Mouse (Mus musculus) frontal cortex, postnatal 25 days (tissue): ENCODE data around the gene Map4.

Source experiments
- DNase-seq, 2 experiments: peaks; one replicate each; pipeline ENCODE4 v3.0.0; 2022; ENCODE audit warnings: low spot score in 2 of 2

Gene Map4

GRCm38 (mm10) chr9:109931257-109932171 lies at the start of gene Map4:
Gene Map4 (plus strand): TSS chr9:109931460.
- peak; percentile 90 to 94 for DNase-seq

- no peak for DNase-seq
These were observed 45.0 kb upstream of the Map4 start for GRCm38 (mm10) chr9:109886259-109886658.

GRCm38 (mm10) chr9:109887321-109887720 lies 43.9 kb upstream of the Map4 start:
- no peak for DNase-seq

- no peak for DNase-seq
These were observed 39.8 kb upstream of the Map4 start for GRCm38 (mm10) chr9:109891501-109891900.

- DNase-seq, result peak; percentile 66 to 70
These were observed 38.5 kb upstream of the Map4 start for GRCm38 (mm10) chr9:109892651-109893250.

- DNase-seq, result peak; percentile 24 to 68
These were observed 36.7 kb upstream of the Map4 start for GRCm38 (mm10) chr9:109894413-109895090.

GRCm38 (mm10) chr9:109895593-109895992 lies 35.7 kb upstream of the Map4 start:
- no peak for DNase-seq

- DNase-seq, result no peak
These were observed 34.8 kb upstream of the Map4 start for GRCm38 (mm10) chr9:109896253-109897150.

GRCm38 (mm10) chr9:109898027-109898426 lies 33.2 kb upstream of the Map4 start:
- no peak for DNase-seq

GRCm38 (mm10) chr9:109899361-109899760 lies 31.9 kb upstream of the Map4 start:
- no peak for DNase-seq

GRCm38 (mm10) chr9:109899774-109900173 lies 31.5 kb upstream of the Map4 start:
- DNase-seq, result no peak

- no peak for DNase-seq
These were observed 30.7 kb upstream of the Map4 start for GRCm38 (mm10) chr9:109900604-109901003.

GRCm38 (mm10) chr9:109902246-109902645 lies 29.0 kb upstream of the Map4 start:
- no peak for DNase-seq

- DNase-seq, result no peak
These were observed 28.5 kb upstream of the Map4 start for GRCm38 (mm10) chr9:109902740-109903139.

GRCm38 (mm10) chr9:109907300-109907699 lies 24.0 kb upstream of the Map4 start:
- no peak for DNase-seq

GRCm38 (mm10) chr9:109907774-109908465 lies 23.3 kb upstream of the Map4 start:
- DNase-seq, result no peak

GRCm38 (mm10) chr9:109909102-109909501 lies 22.2 kb upstream of the Map4 start:
- DNase-seq, result no peak

- no peak for DNase-seq
These were observed 21.3 kb upstream of the Map4 start for GRCm38 (mm10) chr9:109909926-109910325.

- DNase-seq, result no peak
These were observed 19.5 kb upstream of the Map4 start for GRCm38 (mm10) chr9:109911779-109912178.

- no peak for DNase-seq
These were observed 16.9 kb upstream of the Map4 start for GRCm38 (mm10) chr9:109914269-109914926.
